Mouse (Mus musculus): ENCODE results near the gene Aig1.

- no peak for TF ChIP-seq POLR2A (IDR thresholded peaks at IDR 0.05; ENCODE audit: insufficient read depth, low read length)
- no peak for TF ChIP-seq CTCF (IDR thresholded peaks at IDR 0.05; ENCODE audit: low read depth, low read length)
Observed at GRCm38 (mm10) chr10:13856438-13856837, 12.3 kb downstream of the Aig1 start.
